Mouse (Mus musculus) frontal cortex, adult (tissue): ENCODE measurements around the gene Epha6.
"Not testable (repeated sequence)": the region's sequence is repeated elsewhere in the genome, so short reads cannot be mapped to it uniquely, and the experiment has no call there.

Source experiments
- ATAC-seq: cut with Nextera tagmentation; 2 replicates; pipeline ENCODE4 v1.9.2; 2017; ENCODE audit warnings: mild to moderate bottlenecking, moderate library complexity, mixed read lengths; ENCODE audit not compliant: low TSS enrichment

Epha6 gene

GRCm38 (mm10) chr16:59969816-59970215, 635.5 kb downstream of the Epha6 start:
- ATAC-seq, result 0 out of 2 replicates have a peak, but pooled peaks have one; percentile 31

- peak; percentile 59; the same call in 1 of the 2 replicates for ATAC-seq
These were observed 649.6 kb downstream of the Epha6 start for GRCm38 (mm10) chr16:59955731-59956130.

GRCm38 (mm10) chr16:59923696-59924095, 681.6 kb downstream of the Epha6 start:
- no peak for ATAC-seq

GRCm38 (mm10) chr16:59880073-59880472, 725.3 kb downstream of the Epha6 start:
- ATAC-seq, result no peak

- no peak for ATAC-seq
These were observed 733.5 kb downstream of the Epha6 start for GRCm38 (mm10) chr16:59871792-59872191.

- no peak for ATAC-seq
These were observed 751.1 kb downstream of the Epha6 start for GRCm38 (mm10) chr16:59854160-59854717.

GRCm38 (mm10) chr16:59852689-59853088, 752.6 kb downstream of the Epha6 start:
- no peak for ATAC-seq

GRCm38 (mm10) chr16:59846574-59846973, 758.8 kb downstream of the Epha6 start:
- peak; percentile 97 for ATAC-seq

- ATAC-seq, result peak; percentile 92
These were observed 768.6 kb downstream of the Epha6 start for GRCm38 (mm10) chr16:59836778-59837177.

- ATAC-seq, result no peak
These were observed 769.0 kb downstream of the Epha6 start for GRCm38 (mm10) chr16:59836304-59836703.

- ATAC-seq, result no peak
These were observed 772.9 kb downstream of the Epha6 start for GRCm38 (mm10) chr16:59832468-59832867.

GRCm38 (mm10) chr16:59829655-59830054, 775.7 kb downstream of the Epha6 start:
- peak; percentile 96 for ATAC-seq

GRCm38 (mm10) chr16:59799790-59800189, 805.5 kb downstream of the Epha6 start:
- not testable (repeated sequence) for ATAC-seq

GRCm38 (mm10) chr16:59772297-59772696, 833.0 kb downstream of the Epha6 start:
- ATAC-seq, result no peak

- ATAC-seq, result no peak
These were observed 834.9 kb downstream of the Epha6 start for GRCm38 (mm10) chr16:59770421-59770820.

GRCm38 (mm10) chr16:59769936-59770335, 835.4 kb downstream of the Epha6 start:
- peak; percentile 99 for ATAC-seq

- ATAC-seq, result no peak
These were observed 844.5 kb downstream of the Epha6 start for GRCm38 (mm10) chr16:59760875-59761274.

GRCm38 (mm10) chr16:59750905-59751304, 854.4 kb downstream of the Epha6 start:
- no peak for ATAC-seq

GRCm38 (mm10) chr16:59743669-59744068, 861.7 kb downstream of the Epha6 start:
- no peak for ATAC-seq

- no peak for ATAC-seq
These were observed 889.8 kb downstream of the Epha6 start for GRCm38 (mm10) chr16:59715524-59715923.

GRCm38 (mm10) chr16:59693230-59693629, 912.1 kb downstream of the Epha6 start:
- ATAC-seq, result peak; percentile 92

- ATAC-seq, result peak; percentile 53
These were observed 916.2 kb downstream of the Epha6 start for GRCm38 (mm10) chr16:59689120-59689519.

GRCm38 (mm10) chr16:59685135-59685534, 920.2 kb downstream of the Epha6 start:
- 0 out of 2 replicates have a peak, but pooled peaks have one; percentile 4 for ATAC-seq

- peak; percentile 73 for ATAC-seq
These were observed 921.9 kb downstream of the Epha6 start for GRCm38 (mm10) chr16:59683434-59683833.
